Mouse (Mus musculus) bone marrow, adult 2 months (tissue): Measurements from ENCODE around the gene Coro6. TPM values are rescaled to one million over a fixed set of nuclear protein-coding genes. Genes with fewer than 3 reads are reported as not detected.

Experiments used
- H3K27ac ChIP-seq: fragments of 200-500 bp; 2 replicates; pipeline ENCODE4 v1.5.1; 2012; ENCODE audit warnings: low read depth, mild to moderate bottlenecking, control low read depth, inconsistent platforms, low read length; ENCODE audit not compliant: control insufficient read depth, poor library complexity, insufficient read depth
- H3K4me1 ChIP-seq: fragments of 200-500 bp; 2 replicates; pipeline ENCODE4 v1.6.1; 2011; ENCODE audit warnings: low read length; ENCODE audit not compliant: control insufficient read depth, insufficient read depth
- H3K4me3 ChIP-seq: fragments of 200-500 bp; replicated peaks from 2 replicates; pipeline ENCODE3; 2011; ENCODE audit warnings: mild to moderate bottlenecking, low read depth, low read length, control low read depth; ENCODE audit not compliant: control insufficient read depth
- CTCF ChIP-seq: fragments of 200-500 bp; IDR thresholded peaks from 2 replicates; pipeline ENCODE4 v1.5.1; 2011; ENCODE audit warnings: low read length, control low read depth; ENCODE audit not compliant: control insufficient read depth, insufficient read depth
- POLR2A ChIP-seq: fragments of 200-500 bp; IDR thresholded peaks from 2 replicates; pipeline ENCODE4 v1.6.1; 2011; ENCODE audit warnings: low read depth, mild to moderate bottlenecking, control low read depth, low read length, borderline replicate concordance; ENCODE audit not compliant: control insufficient read depth
- WGBS: fragments of 180-500 bp; shearing (Covaris S2); methylation state at CpG from one replicate; pipeline ENCODE4 v1.1.7; 2018; 5-methylcytosine and 5-hydroxymethylcytosine counted together
- polyA plus RNA-seq: library from polyadenylated mRNA; stranded (reverse); fragments of >200 nt; gene quantifications from 2 replicates; pipeline ENCODE4 v1.2.4, GENCODE M21; 2011; ENCODE audit warnings: low replicate concordance; ENCODE audit not compliant: missing spikeins, insufficient read depth, insufficient read length

The Coro6 gene
- polyA plus RNA-seq, 1 experiment = 1.00 TPM

GRCm38 (mm10) chr11:77467784-77468183 lies 5.6 kb downstream of the Coro6 start:
- Histone ChIP-seq H3K27ac (no peak overlapping the region), H3K4me1 (no peaks in the 10 kb centered on the region), H3K4me3 (no peak overlapping the region)
- WGBS = 8% methylated on average over 20 of the region's 20 CpGs
- TF ChIP-seq POLR2A (no peak), CTCF (peak; percentile 89)

- no peak overlapping the region for H3K4me3 ChIP-seq
- H3K4me1 ChIP-seq = no peaks in the 10 kb centered on the region
- no peak for TF ChIP-seq CTCF
- TF ChIP-seq POLR2A = no peak
- 83% methylated on average over 9 of the region's 9 CpGs for WGBS
- H3K27ac ChIP-seq = no peak overlapping the region
Measured at GRCm38 (mm10) chr11:77468397-77468796, 6.2 kb downstream of the Coro6 start.

GRCm38 (mm10) chr11:77471407-77471806 lies 9.2 kb downstream of the Coro6 start:
- H3K27ac ChIP-seq = no peak overlapping the region
- no peak overlapping the region for H3K4me3 ChIP-seq
- H3K4me1 ChIP-seq = no peaks in the 10 kb centered on the region
- TF ChIP-seq CTCF = no peak
- TF ChIP-seq POLR2A = no peak
- 95% methylated on average over 29 of the region's 29 CpGs for WGBS

GRCm38 (mm10) chr11:77472775-77473174 lies 10.6 kb downstream of the Coro6 start:
- 92% methylated on average over 16 of the region's 16 CpGs for WGBS
- no peak overlapping the region for H3K27ac ChIP-seq
- TF ChIP-seq CTCF = no peak
- TF ChIP-seq POLR2A = no peak
- H3K4me3 ChIP-seq = no peak overlapping the region
- no peaks in the 10 kb centered on the region for H3K4me1 ChIP-seq

- Histone ChIP-seq H3K4me3 (no peak overlapping the region), H3K27ac (no peak overlapping the region), H3K4me1 (no peaks in the 10 kb centered on the region)
- WGBS = 93% methylated on average over 14 of the region's 14 CpGs
- TF ChIP-seq POLR2A = 0 out of 2 replicates have a peak, but pooled peaks have one; percentile 16
- TF ChIP-seq CTCF = no peak
Measured at GRCm38 (mm10) chr11:77476216-77476615, 14.0 kb downstream of the Coro6 start.

GRCm38 (mm10) chr11:77476895-77477294 lies 14.7 kb downstream of the Coro6 start:
- H3K27ac ChIP-seq = no peak overlapping the region
- WGBS = 86% methylated on average over 6 of the region's 6 CpGs
- TF ChIP-seq POLR2A = no peak
- TF ChIP-seq CTCF = no peak

GRCm38 (mm10) chr11:77483043-77483442 lies 20.8 kb downstream of the Coro6 start:
- Histone ChIP-seq H3K4me3 (no peak overlapping the region), H3K4me1 (peaks cover 3% of the 10 kb centered on the region), H3K27ac (no peak overlapping the region)
- TF ChIP-seq POLR2A (no peak), CTCF (no peak)
- 44% methylated on average over 3 of the region's 3 CpGs for WGBS

More at GRCm38 (mm10) chr11:77476895-77477294, 14.7 kb downstream of the Coro6 start:
- no peaks in the 10 kb centered on the region for H3K4me1 ChIP-seq
- no peak overlapping the region for H3K4me3 ChIP-seq

- 0 out of 2 replicates have a peak overlapping the region, but pooled peaks have one; percentile 33 for H3K27ac ChIP-seq
- no peak overlapping the region for H3K4me3 ChIP-seq
- WGBS = 40% methylated on average over 11 of the region's 11 CpGs
- peaks cover 3% of the 10 kb centered on the region for H3K4me1 ChIP-seq
- TF ChIP-seq CTCF (no peak), POLR2A (no peak)
Measured at GRCm38 (mm10) chr11:77483510-77484255, 21.5 kb downstream of the Coro6 start.
